Mouse (Mus musculus) cerebellum, adult 2 months (tissue): ENCODE measurements around the gene Try5. TPM values are rescaled to one million over a fixed set of nuclear protein-coding genes. Genes with fewer than 3 reads are reported as not detected.
"Not testable (repeated sequence)": the region's sequence is repeated elsewhere in the genome, so short reads cannot be mapped to it uniquely, and the experiment has no call there.

ENCODE experiments used
- DNase-seq, 2 experiments: peaks; one replicate each; pipeline ENCODE4 v3.0.0; 2021
- H3K27ac ChIP-seq: fragments of 200-500 bp; 2 replicates; pipeline ENCODE4 v1.5.1; 2012; ENCODE audit warnings: low read length, control low read depth, inconsistent platforms; ENCODE audit not compliant: insufficient read depth
- H3K27me3 ChIP-seq: fragments of 200-500 bp; 2 replicates; pipeline ENCODE4 v1.6.1; 2012; ENCODE audit warnings: inconsistent platforms, mild to moderate bottlenecking, low read length, moderate library complexity; ENCODE audit not compliant: control insufficient read depth, insufficient read depth
- H3K4me1 ChIP-seq: fragments of 200-500 bp; 2 replicates; pipeline ENCODE4 v1.6.1; 2011; ENCODE audit warnings: low read length; ENCODE audit not compliant: control insufficient read depth, insufficient read depth
- H3K4me3 ChIP-seq: fragments of 200-500 bp; replicated peaks from 2 replicates; pipeline ENCODE3; 2011; ENCODE audit warnings: mild to moderate bottlenecking, low read depth, low read length, control low read depth; ENCODE audit not compliant: insufficient read depth
- CTCF ChIP-seq: fragments of 200-500 bp; IDR thresholded peaks from 2 replicates; pipeline ENCODE4 v1.5.1; 2011; ENCODE audit warnings: low read depth, mild to moderate bottlenecking, control low read depth, low read length, moderate library complexity, borderline replicate concordance; ENCODE audit not compliant: insufficient read depth
- POLR2A ChIP-seq: fragments of 200-500 bp; IDR thresholded peaks from 2 replicates; pipeline ENCODE4 v1.6.1; 2011; ENCODE audit warnings: low read length, control low read depth, borderline replicate concordance; ENCODE audit not compliant: insufficient read depth
- WGBS: fragments of 180-500 bp; shearing (Covaris S2); methylation state at CpG from one replicate; pipeline ENCODE4 v1.1.7; 2018; 5-methylcytosine and 5-hydroxymethylcytosine counted together
- polyA plus RNA-seq: library from polyadenylated mRNA; depleted of rRNA; stranded (reverse); fragments of >200 nt; gene quantifications from 2 replicates; pipeline ENCODE4 v1.2.3, GENCODE M21; 2012; rRNA removed

The Try5 gene
- polyA plus RNA-seq: not detected in 2 replicates

- H3K27ac ChIP-seq, DNase-seq, H3K4me3 ChIP-seq, H3K27me3 ChIP-seq, H3K4me1 ChIP-seq: not testable (repeated sequence)
- WGBS: 61% methylated on average over 3 of the region's 3 CpGs
Measured at GRCm38 (mm10) chr6:41316741-41317140, at the start of gene Try5. Try5 (minus strand) TSS chr6:41316841.

GRCm38 (mm10) chr6:41353932-41354331, 37.3 kb upstream of the Try5 start, which contains the start of gene Try10:
Try10 (plus strand) TSS chr6:41354105.
- 76% methylated on average over 2 of the region's 2 CpGs for WGBS
- TF ChIP-seq POLR2A (no peak), CTCF (no peak)
- no peaks in the 10 kb centered on the region for H3K27me3 ChIP-seq
- DNase-seq: no peak
- no peak within 1 kb of the TSS for H3K27ac ChIP-seq
- H3K4me1 ChIP-seq: no peaks in the 10 kb centered on the region
- no peak within 1 kb of the TSS for H3K4me3 ChIP-seq

DNA sequence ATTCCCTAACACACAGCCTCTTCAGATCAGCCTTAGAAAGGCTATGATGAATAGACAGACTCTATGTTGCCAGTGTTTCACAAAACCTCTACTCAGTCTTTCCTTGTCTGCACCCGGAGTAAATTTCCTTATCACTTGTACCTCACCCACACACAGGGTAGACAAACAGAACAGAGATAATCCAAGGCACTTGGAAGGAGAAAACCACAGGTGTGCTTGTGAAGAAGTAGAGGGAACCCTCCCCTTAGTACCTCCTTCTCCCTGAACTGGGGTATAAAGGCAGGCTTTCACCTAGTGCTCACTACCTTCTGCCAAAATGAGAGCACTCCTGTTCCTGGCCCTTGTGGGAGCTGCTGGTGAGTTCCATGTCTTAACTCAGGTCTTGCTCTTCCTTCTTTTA, 14.7 kb downstream of the Try5 start, which contains the start of gene Try4:
Gene Try4, plus strand, starts transcription at position 301 of the 400 bp plus-strand sequence.
- Histone ChIP-seq H3K4me1 (no peaks in the 10 kb centered on the region), H3K27me3 (no peaks in the 10 kb centered on the region), H3K27ac (no peak within 1 kb of the TSS), H3K4me3 (no peak within 1 kb of the TSS)
- WGBS: 86% methylated on average over 1 of the region's 1 CpGs
- TF ChIP-seq POLR2A (no peak), CTCF (no peak)
- no peak for DNase-seq

GRCm38 (mm10) chr6:41298255-41298654, 18.4 kb downstream of the Try5 start:
- DNase-seq: no peak
- no peaks in the 10 kb centered on the region for H3K4me1 ChIP-seq
- TF ChIP-seq POLR2A (no peak), CTCF (no peak)
- 13% methylated on average over 1 of the region's 1 CpGs for WGBS
- H3K4me3 ChIP-seq: no peak overlapping the region
- H3K27ac ChIP-seq: no peak overlapping the region
- no peaks in the 10 kb centered on the region for H3K27me3 ChIP-seq

DNA sequence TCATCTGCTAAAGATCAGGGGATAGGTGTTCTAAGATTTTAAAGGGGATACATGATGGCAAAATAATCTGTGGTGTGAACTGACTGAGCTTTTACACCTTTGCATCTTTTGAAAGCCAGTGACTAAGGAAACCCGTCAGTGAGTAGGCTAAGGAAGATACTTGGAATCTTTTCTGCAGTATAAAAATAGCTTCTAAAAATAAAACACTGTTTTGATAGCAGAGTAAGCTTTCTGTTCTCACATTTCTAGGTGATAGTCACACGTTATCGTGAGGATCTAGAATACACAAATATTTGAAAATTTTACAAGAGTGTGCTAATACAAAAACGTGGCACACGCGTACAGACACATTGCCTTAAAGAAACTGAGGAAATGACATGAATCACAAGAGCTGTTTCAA, 50.5 kb downstream of the Try5 start:
- H3K4me1 ChIP-seq: no peaks in the 10 kb centered on the region
- TF ChIP-seq POLR2A (no peak), CTCF (no peak)
- H3K27me3 ChIP-seq: no peaks in the 10 kb centered on the region
- no peak overlapping the region for H3K4me3 ChIP-seq
- H3K27ac ChIP-seq: no peak overlapping the region
- no peak for DNase-seq
- WGBS: 87% methylated on average over 6 of the region's 6 CpGs

- 10% methylated on average over 3 of the region's 3 CpGs for WGBS
- Histone ChIP-seq H3K27me3 (no peaks in the 10 kb centered on the region), H3K4me1 (no peaks in the 10 kb centered on the region), H3K27ac (no peak overlapping the region), H3K4me3 (no peak overlapping the region)
- TF ChIP-seq CTCF: no peak
- TF ChIP-seq POLR2A: no peak
- DNase-seq: no peak
Measured at GRCm38 (mm10) chr6:41262796-41263195, 53.8 kb downstream of the Try5 start.

Other genes starting within 250 kb of the Try5 start
- gene Try4, start 14.6 kb downstream of the Try5 start, polyA plus RNA-seq: not detected in 2 replicates
- gene Try10, start 37.3 kb upstream of the Try5 start, polyA plus RNA-seq: not detected in 2 replicates
- gene Prss3, start 60.8 kb upstream of the Try5 start, polyA plus RNA-seq: not detected in 2 replicates
- not detected in 2 replicates for gene Gm5771, start 75.5 kb upstream of the Try5 start, polyA plus RNA-seq
- gene Gm10334, start 129.3 kb upstream of the Try5 start, polyA plus RNA-seq: not detected in 2 replicates
- not detected in 2 replicates for gene Prss1, start 142.1 kb upstream of the Try5 start, polyA plus RNA-seq
- not detected in 2 replicates for gene Prss2, start 204.9 kb upstream of the Try5 start, polyA plus RNA-seq